In the genomic region with DNA sequence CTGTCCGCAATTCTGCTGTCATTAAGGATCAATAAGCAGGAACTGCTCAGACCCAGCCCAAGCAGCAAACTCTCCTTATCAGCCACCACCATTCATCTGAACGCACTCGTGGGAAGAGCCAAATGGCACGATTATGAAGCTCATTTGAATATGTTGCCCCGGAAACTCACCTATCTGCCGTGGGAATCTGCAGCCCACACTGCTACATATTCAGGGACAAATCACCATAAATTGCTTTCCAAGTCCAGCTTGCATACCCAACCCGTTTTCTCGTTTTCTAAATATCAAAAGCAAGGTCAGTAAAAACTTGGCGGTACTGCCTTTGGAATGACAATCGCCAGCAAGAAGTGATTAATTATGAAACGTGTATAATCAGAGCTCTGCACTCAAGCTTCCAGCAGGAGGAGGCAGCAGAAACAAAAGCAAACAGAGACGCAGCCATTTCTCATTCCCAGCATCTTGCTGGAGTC, we compare ENCODE assay signal across 1 mouse cellular context.
TF ChIP-seq lines count a peak whose summit lies in the region.

No protein-coding gene starts in this region.

TF ChIP-seq in MEL, 35 proteins besides CTCF, POLR2A, EP300 and RAD21 (continued from another document):
- no peak for TF ChIP-seq JUND (IDR thresholded peaks at IDR 0.05; ENCODE audit: low read depth, low read length)
- no peak for TF ChIP-seq NRF1 (IDR thresholded peaks at IDR 0.05; ENCODE audit: insufficient read depth, low read depth, low read length, poor library complexity, severe bottlenecking)
- TF ChIP-seq KAT2A (conservative IDR thresholded peaks at IDR 0.05; ENCODE audit: low read depth, low read length), result no peak
- no peak for TF ChIP-seq MAZ (IDR thresholded peaks at IDR 0.05; ENCODE audit: low read depth, low read length)
- no peak for TF ChIP-seq MEF2A (IDR thresholded peaks at IDR 0.05; ENCODE audit: extremely low read depth, insufficient replicate concordance, low read depth, low read length, poor library complexity, severe bottlenecking)
- TF ChIP-seq TCF12 (IDR thresholded peaks at IDR 0.05; ENCODE audit: low read depth, low read length), result peak; percentile 87
- TF ChIP-seq POLR2AphosphoS5 (IDR thresholded peaks at IDR 0.05; ENCODE audit: borderline replicate concordance, low read depth, low read length), result no peak
- TF ChIP-seq MAFK (IDR thresholded peaks at IDR 0.05; ENCODE audit: borderline replicate concordance, low read depth, low read length), result no peak
- peak; percentile 93 for TF ChIP-seq GATA1 (IDR thresholded peaks at IDR 0.05; ENCODE audit: low read depth, low read length)
- TF ChIP-seq USF1 (IDR thresholded peaks at IDR 0.05; ENCODE audit: low read depth, low read length), result no peak
- no peak for TF ChIP-seq ZC3H11A (IDR thresholded peaks at IDR 0.05; ENCODE audit: low read depth, low read length)
- no peak for TF ChIP-seq MAX (IDR thresholded peaks at IDR 0.05; ENCODE audit: low read length)
- peak; percentile 56; the same call in 1 of the 2 replicates for TF ChIP-seq MXI1 (IDR thresholded peaks at IDR 0.05; ENCODE audit: low read depth, low read length)
- TF ChIP-seq TAL1 (IDR thresholded peaks at IDR 0.05; ENCODE audit: low read length), result peak; percentile 70
- TF ChIP-seq ZKSCAN1 (IDR thresholded peaks at IDR 0.05; ENCODE audit: low read depth, low read length), result no peak
- peak; percentile 80 for TF ChIP-seq ETS1 (IDR thresholded peaks at IDR 0.05; ENCODE audit: low read depth, low read length)
- TF ChIP-seq SIN3A (IDR thresholded peaks at IDR 0.05; ENCODE audit: low read length), result peak; percentile 66
- no peak for TF ChIP-seq ZMIZ1 (IDR thresholded peaks at IDR 0.05; ENCODE audit: low read depth, low read length)
- TF ChIP-seq POLR2AphosphoS2 (IDR thresholded peaks at IDR 0.05; ENCODE audit: low read length), result no peak
- peak; percentile 73 for TF ChIP-seq BHLHE40 (IDR thresholded peaks at IDR 0.05; ENCODE audit: borderline replicate concordance, low read depth, low read length)
- no peak for TF ChIP-seq ELF1 (IDR thresholded peaks at IDR 0.05; ENCODE audit: low read depth, low read length)
- TF ChIP-seq USF2 (IDR thresholded peaks at IDR 0.05; ENCODE audit: borderline replicate concordance in 1 of 2, insufficient read depth in 1 of 2, low read depth in 1 of 2, low read length in 2 of 2), result no peak
- TF ChIP-seq CHD2 (IDR thresholded peaks at IDR 0.05; ENCODE audit: low read length), result no peak
- TF ChIP-seq MYC (IDR thresholded peaks at IDR 0.05; ENCODE audit: low read depth, low read length), result no peak
- TF ChIP-seq MYB (IDR thresholded peaks at IDR 0.05; ENCODE audit: low read depth, low read length), result no peak
- TF ChIP-seq TBP (IDR thresholded peaks at IDR 0.05; ENCODE audit: low read depth, low read length), result no peak
- no peak for TF ChIP-seq NELFE (IDR thresholded peaks at IDR 0.05; ENCODE audit: low read depth, low read length)
- TF ChIP-seq SMC3 (IDR thresholded peaks at IDR 0.05; ENCODE audit: low read depth, low read length), result no peak
